Mouse (Mus musculus): ENCODE data around the gene Tax1bp3. TPM values are rescaled to one million over a fixed set of nuclear protein-coding genes. Genes with fewer than 3 reads are reported as not detected.

The Tax1bp3 gene
- polyA plus RNA-seq, 1 experiment from 2014 or later: 270 TPM

DNA sequence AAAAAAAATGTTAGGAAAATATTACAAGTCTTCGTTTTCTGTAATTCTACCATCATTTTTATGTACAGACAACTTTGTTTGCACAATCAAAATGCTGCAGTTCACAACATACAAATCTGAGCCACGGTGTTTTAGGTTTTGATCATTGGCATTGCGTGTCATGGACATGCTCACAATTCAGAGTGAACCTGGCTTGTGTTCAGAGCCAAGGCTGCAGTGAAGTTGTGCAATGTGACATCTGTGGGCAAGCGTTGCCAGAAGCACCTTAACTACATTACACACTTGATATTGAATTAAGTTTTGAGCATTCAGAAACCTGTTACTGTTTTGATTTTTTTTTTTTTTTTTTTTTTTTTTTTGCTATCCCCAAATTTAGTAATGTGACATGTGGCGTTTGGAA lies 53.2 kb downstream of the Tax1bp3 start:
- ATAC-seq (ENCODE audit: insufficient number of reproducible peaks, insufficient read depth, low FRiP score, low read depth): no peak
- Histone ChIP-seq H3K4me2 (ENCODE audit: low read length) (no peak overlapping the region), H3K9ac (ENCODE audit: low read length) (no peak overlapping the region), H3K27me3 (ENCODE audit: control insufficient read depth, insufficient read depth, low read length) (no peaks in the 10 kb centered on the region), H3K9me3 (ENCODE audit: control insufficient read depth, low read length) (no peaks in the 10 kb centered on the region), H3K4me1 (ENCODE audit: control insufficient read depth in 2 of 2, insufficient read depth in 2 of 2, low read length in 2 of 2) (no peaks in the 10 kb centered on the region), H3K4me3 (ENCODE audit: control insufficient read depth in 1 of 2, insufficient read depth in 1 of 2, low read depth in 1 of 2, low read length in 2 of 2) (no peak overlapping the region), H3K36me3 (ENCODE audit: control insufficient read depth, insufficient read depth, low read length) (no peaks in the 10 kb centered on the region), H3K27ac (replicated peaks in 1 of 2; ENCODE audit: control insufficient read depth in 1 of 2, insufficient read depth in 1 of 2, low read depth in 2 of 2, low read length in 2 of 2) (no peak overlapping the region)
- 76% methylated on average over 5 of the region's 5 CpGs for WGBS

- WGBS: 40% methylated on average over 2 of the region's 2 CpGs
- H3K27me3 ChIP-seq (ENCODE audit: control insufficient read depth, insufficient read depth, low read length): no peaks in the 10 kb centered on the region
- no peak overlapping the region for H3K4me2 ChIP-seq (ENCODE audit: low read length)
- no peaks in the 10 kb centered on the region for H3K36me3 ChIP-seq (ENCODE audit: control insufficient read depth, insufficient read depth, low read length)
- peaks cover 4 to 5% of the 10 kb centered on the region in 2 experiments for H3K4me1 ChIP-seq (ENCODE audit: control insufficient read depth in 2 of 2, insufficient read depth in 2 of 2, low read length in 2 of 2)
- H3K27ac ChIP-seq (replicated peaks in 1 of 2; ENCODE audit: control insufficient read depth in 1 of 2, insufficient read depth in 1 of 2, low read depth in 2 of 2, low read length in 2 of 2): no peak overlapping the region
- H3K9ac ChIP-seq (ENCODE audit: low read length): no peak overlapping the region
- no peak overlapping the region for H3K4me3 ChIP-seq (ENCODE audit: control insufficient read depth in 1 of 2, insufficient read depth in 1 of 2, low read depth in 1 of 2, low read length in 2 of 2)
- H3K9me3 ChIP-seq (ENCODE audit: control insufficient read depth, low read length): no peaks in the 10 kb centered on the region
- no peak for ATAC-seq (ENCODE audit: insufficient number of reproducible peaks, insufficient read depth, low FRiP score, low read depth)
These were observed 55.6 kb downstream of the Tax1bp3 start for GRCm38 (mm10) chr11:73232513-73232912.

Other genes with a start within 250 kb of the Tax1bp3 start
- gene Atp2a3, start 215.9 kb upstream of the Tax1bp3 start, polyA plus RNA-seq (2014; fragmentation: Nextera tagmentation; extraction: Ambion mirVana): 2.6 and 2.9 TPM in 2 replicates
- gene P2rx1, start 178.0 kb upstream of the Tax1bp3 start, polyA plus RNA-seq (2014; fragmentation: Nextera tagmentation; extraction: Ambion mirVana): 1.4 and 1.5 TPM in 2 replicates
- gene Camkk1, start 158.1 kb upstream of the Tax1bp3 start, polyA plus RNA-seq (2014; fragmentation: Nextera tagmentation; extraction: Ambion mirVana): 0.81 and 1.2 TPM in 2 replicates
- gene Ncbp3, start 129.3 kb upstream of the Tax1bp3 start, polyA plus RNA-seq (2014; fragmentation: Nextera tagmentation; extraction: Ambion mirVana): 9.5 and 10.3 TPM in 2 replicates
- gene Itgae, start 86.5 kb upstream of the Tax1bp3 start, polyA plus RNA-seq (2014; fragmentation: Nextera tagmentation; extraction: Ambion mirVana): 0.22 and 0.36 TPM in 2 replicates
- gene Haspin, start 38.8 kb upstream of the Tax1bp3 start, polyA plus RNA-seq (2014; fragmentation: Nextera tagmentation; extraction: Ambion mirVana): 7.9 and 8.8 TPM in 2 replicates
- 1.3 and 1.6 TPM in 2 replicates for gene P2rx5, start 16.7 kb upstream of the Tax1bp3 start, polyA plus RNA-seq (2014; fragmentation: Nextera tagmentation; extraction: Ambion mirVana)
- 114 and 121 TPM in 2 replicates for gene Emc6, start within 50 bp of the Tax1bp3 start, polyA plus RNA-seq (2014; fragmentation: Nextera tagmentation; extraction: Ambion mirVana)
- gene Ctns, start 22.0 kb downstream of the Tax1bp3 start, polyA plus RNA-seq (2014; fragmentation: Nextera tagmentation; extraction: Ambion mirVana): 12.3 and 14.0 TPM in 2 replicates
- gene Shpk, start 22.4 kb downstream of the Tax1bp3 start, polyA plus RNA-seq (2014; fragmentation: Nextera tagmentation; extraction: Ambion mirVana): 0.41 and 0.66 TPM in 2 replicates
- not detected in 2 replicates for gene Trpv1, start 57.2 kb downstream of the Tax1bp3 start, polyA plus RNA-seq (2014; fragmentation: Nextera tagmentation; extraction: Ambion mirVana)
- gene Trpv3, start 90.3 kb downstream of the Tax1bp3 start, polyA plus RNA-seq (2014; fragmentation: Nextera tagmentation; extraction: Ambion mirVana): 0.04 and 0.15 TPM in 2 replicates
- gene Aspa, start 152.5 kb downstream of the Tax1bp3 start, polyA plus RNA-seq (2014; fragmentation: Nextera tagmentation; extraction: Ambion mirVana): 0.14 TPM in 1 of 2 replicates, not detected in the other
- gene Gm49340, start 152.7 kb downstream of the Tax1bp3 start, polyA plus RNA-seq (2014; fragmentation: Nextera tagmentation; extraction: Ambion mirVana): not detected in 2 replicates
- gene Spata22, start 152.7 kb downstream of the Tax1bp3 start, polyA plus RNA-seq (2014; fragmentation: Nextera tagmentation; extraction: Ambion mirVana): not detected in 2 replicates
- not detected in 2 replicates for gene Olfr20, start 173.7 kb downstream of the Tax1bp3 start, polyA plus RNA-seq (2014; fragmentation: Nextera tagmentation; extraction: Ambion mirVana)
- not detected in 2 replicates for gene Olfr376, start 194.2 kb downstream of the Tax1bp3 start, polyA plus RNA-seq (2014; fragmentation: Nextera tagmentation; extraction: Ambion mirVana)
- gene Olfr1, start 222.5 kb downstream of the Tax1bp3 start, polyA plus RNA-seq (2014; fragmentation: Nextera tagmentation; extraction: Ambion mirVana): not detected in 2 replicates